Mouse (Mus musculus): Measurements from ENCODE around the gene Spesp1. TPM values are rescaled to one million over a fixed set of nuclear protein-coding genes. Genes with fewer than 3 reads are reported as not detected.

Gene Spesp1
- total RNA-seq (2021) = not detected
- long read RNA-seq, experiment 1, partial matches to known transcripts = 0 of 1 reads
- long read RNA-seq, experiment 1, other reads (novel, unspliced or antisense) = 1 of 1 reads
- long read RNA-seq, experiment 2, partial matches to known transcripts = 0 of 1 reads
- long read RNA-seq, experiment 2, other reads (novel, unspliced or antisense) = 1 of 1 reads

DNA sequence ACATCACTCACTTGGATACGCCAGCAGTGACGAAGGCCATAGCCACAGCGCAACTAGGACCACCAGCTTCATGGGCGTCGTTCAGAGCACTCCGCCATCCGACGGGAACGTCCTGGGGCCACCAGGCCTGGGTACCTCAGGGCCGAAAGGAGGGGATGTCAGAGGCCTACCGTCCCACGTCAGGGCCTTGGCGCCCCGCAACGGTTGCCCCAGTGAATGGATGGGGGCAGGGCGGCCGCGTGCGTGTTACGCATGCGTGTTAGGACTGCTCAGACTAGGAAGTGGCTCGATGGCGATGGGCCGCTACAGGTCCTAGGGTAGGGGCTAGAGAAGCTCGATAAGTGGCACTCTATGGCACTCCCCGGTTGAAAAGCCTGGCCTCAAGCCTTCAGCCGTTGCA, at the start of gene Spesp1:
Spesp1 (minus strand) TSS at position 218 of the 400 bp plus-strand sequence.
- no peak for DNase-seq (ENCODE audit: low spot score in 2 of 2)

DNA sequence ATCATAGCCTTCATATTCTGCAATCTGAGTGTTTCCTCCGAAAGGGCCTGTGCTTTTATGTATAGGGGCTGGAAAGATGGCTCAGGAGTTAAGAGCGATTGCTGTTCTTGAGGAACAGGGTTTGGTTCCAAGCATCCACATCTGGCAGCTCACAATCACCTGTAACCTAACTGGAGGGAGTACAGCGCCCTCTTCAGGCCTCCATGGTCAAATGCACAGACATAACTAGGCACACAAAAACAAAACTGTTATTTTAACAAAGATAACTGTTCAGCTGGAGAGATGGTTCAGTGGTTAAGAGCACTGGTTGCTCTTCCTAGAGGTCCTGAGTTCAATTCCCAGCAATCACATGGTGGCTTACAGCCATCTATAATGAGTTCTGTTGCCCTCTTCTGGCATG, 44.0 kb upstream of the Spesp1 start:
- DNase-seq (ENCODE audit: low spot score in 2 of 2) = no peak

DNA sequence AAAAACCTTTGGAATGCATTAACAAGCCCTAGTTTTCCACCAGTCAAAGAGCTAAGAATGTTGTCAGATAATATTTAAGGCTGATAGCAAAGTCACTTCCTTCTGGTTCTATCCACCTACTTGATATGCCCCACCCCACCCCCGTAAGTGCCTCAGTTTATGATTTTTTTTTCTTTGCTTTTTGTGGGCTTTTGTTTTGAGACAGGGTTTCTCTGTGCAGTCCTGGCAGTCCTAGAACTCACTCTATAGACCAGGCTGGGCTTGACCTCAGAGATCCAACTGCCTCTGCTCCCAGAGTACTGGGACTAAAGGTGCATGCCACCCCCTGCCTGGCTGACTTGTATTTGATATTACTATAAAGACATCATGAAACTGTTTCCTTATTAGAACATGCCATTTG, 41.8 kb upstream of the Spesp1 start:
- no peak for DNase-seq (ENCODE audit: low spot score in 2 of 2)

DNA sequence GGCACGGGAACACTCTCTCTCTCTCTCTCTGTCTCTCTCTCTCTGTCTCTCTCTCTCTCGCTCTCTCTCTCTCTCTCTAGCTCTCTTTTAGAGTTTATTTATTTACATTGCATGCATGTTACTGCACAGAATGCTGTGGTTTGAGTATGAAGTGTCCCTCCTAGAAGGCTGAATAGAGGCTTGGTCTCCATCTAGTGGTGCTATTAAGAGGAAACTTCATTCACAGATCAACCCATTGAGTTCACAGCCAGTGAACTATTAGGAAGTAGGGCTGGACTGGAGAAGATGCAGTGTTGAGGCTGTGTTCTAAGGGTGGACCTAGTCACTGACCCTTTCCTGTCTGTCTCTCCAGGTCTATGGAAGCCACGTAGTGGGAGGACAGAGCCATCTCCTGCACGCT, 36.7 kb upstream of the Spesp1 start:
- no peak for DNase-seq (ENCODE audit: low spot score in 2 of 2)

DNA sequence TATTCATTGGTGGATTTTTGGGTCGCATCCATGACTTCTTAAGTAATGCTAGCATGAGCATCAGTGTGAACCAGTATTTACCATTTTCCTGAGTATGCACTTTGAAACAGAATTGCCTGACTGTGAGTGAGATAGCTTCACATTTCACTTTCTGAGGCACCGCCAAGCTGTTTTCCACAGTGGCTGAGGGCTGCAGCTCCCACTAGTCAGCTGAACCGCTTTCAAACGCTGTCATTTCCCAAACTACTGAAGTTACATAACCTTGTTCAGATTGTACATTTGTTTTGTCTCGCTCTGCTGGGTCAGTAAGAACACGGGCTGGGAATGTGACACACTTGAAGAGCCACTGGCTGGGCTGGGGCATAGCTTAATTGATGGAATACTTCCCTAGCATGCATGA, 33.5 kb upstream of the Spesp1 start:
- DNase-seq (ENCODE audit: low spot score in 2 of 2) = peak in 1 of 2 experiments; percentile 28

DNA sequence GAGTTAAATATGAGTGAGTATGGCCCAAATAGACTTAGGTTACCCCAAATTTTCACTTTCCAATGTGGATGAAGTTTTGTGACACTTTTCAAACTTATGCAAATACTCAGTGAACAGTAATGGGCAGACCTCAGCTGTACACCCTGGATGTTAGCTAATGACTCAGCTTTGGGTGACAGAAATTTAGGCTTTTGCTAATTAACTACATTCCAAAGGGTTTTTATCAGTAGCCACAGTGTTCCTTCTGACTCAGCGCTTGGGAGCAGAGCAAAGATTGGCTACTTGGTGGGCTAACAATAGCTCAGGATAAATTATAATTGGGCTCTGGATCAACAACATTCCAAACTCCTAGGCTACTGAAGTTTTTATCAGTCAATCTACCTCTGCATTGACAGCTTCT, 14.9 kb upstream of the Spesp1 start:
- no peak for DNase-seq (ENCODE audit: low spot score in 2 of 2)

DNA sequence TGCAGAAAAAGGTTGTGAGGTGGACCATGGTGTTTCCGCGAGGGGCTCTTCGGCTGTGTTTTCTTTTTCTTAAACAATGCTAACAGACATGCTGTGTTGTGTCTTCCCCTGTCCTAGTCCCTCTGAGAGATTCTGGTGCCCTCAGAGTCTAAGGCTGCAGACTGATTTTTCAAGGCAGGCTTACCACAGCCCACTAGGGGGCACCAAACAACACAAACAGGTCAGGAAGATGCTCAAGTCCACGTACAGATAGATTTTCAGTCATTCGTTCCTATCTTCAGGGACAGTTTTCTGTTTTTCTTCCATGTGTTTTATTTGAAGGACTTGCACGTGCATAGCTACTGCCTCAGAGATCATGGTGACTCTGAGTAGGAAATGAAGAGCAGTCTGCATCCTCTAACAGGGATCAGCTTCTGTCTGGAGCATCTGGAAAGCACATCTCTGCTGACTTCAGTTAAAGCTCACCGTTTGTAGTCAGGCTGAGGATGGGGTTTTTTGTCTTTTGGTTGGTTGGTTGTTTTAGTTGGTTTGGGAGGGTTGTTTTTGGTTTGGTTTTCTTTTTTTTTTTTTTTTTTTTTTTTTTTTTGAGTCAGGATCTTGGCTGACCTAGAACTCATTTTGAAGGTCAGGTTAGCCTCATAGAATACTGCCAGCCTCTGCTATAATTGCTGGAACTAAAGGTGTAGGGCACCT, 13.1 kb upstream of the Spesp1 start:
- DNase-seq (ENCODE audit: low spot score in 2 of 2) = peak; percentile 87 to 88

DNA sequence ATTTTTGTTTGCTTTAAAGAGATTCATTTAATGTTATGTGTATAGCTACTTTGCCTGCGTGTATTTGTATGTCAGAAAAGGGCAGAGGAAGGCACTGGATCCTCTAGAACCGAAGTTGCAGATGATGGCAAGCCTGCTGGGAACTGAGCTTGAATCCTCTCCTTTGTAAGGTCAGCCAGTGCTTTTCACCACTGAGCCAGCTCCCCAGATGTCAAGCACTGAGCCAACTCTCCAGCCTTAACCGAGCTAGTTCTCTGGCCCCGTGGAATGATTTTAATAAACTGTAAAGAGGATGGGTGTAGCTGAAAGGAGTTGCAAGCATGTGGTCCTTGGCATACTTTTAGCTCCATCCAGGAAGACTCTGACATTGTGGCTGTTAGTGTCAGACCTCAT, 5.6 kb upstream of the Spesp1 start:
- DNase-seq (ENCODE audit: low spot score in 2 of 2) = no peak

DNA sequence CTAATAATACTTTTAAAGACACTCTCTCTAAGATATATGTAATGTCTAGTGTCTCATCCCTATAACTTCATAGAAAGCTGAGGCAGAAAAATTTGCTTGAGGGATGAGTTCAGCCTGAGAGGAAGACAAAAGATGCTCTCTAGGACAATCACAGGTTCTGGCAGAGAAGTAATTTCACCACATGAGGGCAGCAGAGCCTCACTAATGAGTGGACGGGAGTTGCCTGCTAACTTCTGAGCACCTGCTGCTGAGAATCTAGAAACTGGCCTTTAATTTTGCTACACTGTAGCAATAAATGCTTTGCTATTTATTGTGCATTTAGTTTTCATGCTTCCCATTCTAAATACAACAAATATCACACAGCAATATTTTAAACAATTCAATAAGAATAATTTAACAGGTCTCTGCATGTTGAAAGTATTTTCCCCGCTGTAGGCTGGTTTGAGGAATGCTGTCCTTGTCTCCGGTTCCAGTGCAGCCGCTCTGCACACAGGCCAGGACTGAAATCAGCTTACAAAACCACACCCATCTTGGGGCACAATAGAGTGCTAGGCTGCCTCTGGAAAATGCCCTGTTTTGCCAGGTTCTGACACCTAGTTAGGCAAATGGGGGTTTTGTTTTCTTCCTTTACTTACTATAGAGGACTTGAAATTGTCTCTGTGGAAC, 5.1 kb upstream of the Spesp1 start:
- peak; percentile 81 to 89 for DNase-seq (ENCODE audit: low spot score in 2 of 2)

DNA sequence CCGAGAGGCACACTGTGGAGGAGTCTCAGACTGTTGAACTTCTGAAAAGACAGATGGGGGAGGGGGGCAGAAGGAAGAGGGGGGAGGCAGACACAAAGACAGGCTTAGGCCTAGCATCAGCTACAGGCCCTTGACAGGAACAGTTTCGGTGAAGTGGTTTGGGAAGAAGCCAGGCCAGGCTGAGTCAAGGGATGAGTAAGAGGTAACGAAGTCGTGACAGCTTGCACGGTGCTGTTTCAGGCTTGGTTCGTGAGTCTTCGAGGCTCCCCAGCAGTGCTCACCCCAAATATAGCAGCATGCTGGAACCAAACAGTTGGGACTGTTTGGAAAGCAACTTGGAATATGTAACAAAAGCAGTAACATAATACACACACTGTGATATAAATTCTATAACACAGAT, 2.3 kb upstream of the Spesp1 start:
- DNase-seq (ENCODE audit: low spot score in 2 of 2) = peak; percentile 88 to 89

DNA sequence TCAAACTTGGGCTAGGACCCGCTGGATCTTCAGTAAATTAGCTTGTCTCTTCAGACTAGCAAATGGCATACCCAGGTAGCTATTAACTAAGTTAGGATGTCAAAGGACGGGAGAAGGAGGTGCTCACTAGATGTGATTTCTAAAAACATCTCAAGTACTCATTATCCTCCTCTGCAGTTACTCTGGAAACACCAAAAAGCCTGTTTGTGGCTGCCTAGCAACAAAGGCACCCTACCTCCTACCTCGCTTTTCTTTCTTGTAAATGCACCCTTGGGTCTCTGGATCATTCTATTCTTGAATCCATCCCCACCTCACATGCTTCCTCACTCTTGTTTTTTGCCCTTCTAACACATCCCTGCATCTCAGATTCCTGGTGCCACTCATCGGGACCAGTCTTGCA, 5.1 kb downstream of the Spesp1 start:
- DNase-seq (ENCODE audit: low spot score in 2 of 2) = no peak

DNA sequence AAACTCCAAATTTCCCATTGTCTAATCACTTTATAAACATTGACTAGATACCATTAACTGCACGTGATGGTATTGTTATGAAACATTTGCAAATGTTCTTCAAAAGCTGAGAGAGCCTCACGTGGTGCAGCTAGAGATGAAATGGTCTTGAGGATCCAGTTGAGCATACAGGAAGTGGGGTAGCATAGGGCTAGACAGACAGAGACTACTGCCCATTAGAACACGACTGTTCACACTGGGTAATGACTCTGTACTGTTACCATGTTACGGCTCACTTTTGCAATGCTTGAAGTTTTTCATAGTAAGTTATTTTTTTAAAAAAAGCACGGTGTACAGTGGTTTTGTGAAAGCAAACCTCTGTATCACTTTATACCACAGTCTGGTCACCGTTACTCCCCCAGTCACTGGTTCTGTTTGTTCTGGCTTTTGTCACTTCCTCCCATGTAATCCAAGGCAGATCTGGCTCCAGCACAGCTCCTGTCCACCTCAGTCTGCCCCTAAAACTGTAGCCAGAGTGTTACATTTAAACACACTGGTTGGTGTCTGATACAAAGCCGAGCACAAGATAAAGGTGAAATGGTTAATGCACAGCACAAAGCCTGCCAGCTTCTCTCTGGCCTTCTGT, 11.1 kb downstream of the Spesp1 start:
- DNase-seq (ENCODE audit: low spot score in 2 of 2) = no peak

DNA sequence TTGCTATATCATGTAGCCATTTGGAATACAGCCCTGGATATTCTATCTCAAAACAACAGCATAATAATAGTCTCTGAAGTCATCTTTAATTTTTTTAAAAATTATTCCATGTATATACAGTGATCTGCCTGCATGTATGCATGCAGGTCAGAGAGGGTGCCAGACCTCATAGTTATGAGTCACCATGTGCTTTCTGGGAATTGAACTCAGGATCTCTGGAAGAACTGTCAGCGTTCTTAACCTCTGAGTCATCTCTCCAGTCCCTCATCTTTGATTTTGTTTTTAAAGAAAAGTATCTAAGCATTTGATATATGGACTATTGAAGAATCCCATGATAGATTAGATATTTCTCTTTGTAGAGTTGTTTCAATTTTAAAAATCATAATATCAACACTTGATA, 12.8 kb downstream of the Spesp1 start:
- no peak for DNase-seq (ENCODE audit: low spot score in 2 of 2)

DNA sequence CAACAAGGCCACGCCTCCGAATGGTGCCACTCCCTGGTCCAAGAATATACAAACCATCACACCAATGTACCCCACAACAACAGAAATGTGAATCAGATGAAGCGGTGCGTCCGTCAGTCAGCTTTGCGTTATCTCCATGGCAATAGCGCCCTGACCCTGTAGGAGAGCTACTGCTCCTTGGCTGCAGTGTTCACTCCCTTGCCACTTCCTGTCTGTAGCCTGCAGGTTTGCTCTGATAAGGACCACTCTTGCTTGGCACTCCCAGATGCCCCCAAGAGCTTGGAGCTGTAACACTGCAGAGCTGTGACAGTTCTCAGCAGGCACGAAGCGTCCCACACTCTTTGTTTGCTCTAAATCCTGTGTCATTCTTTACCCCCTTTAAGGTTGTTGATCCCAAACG, 16.7 kb downstream of the Spesp1 start:
- no peak for DNase-seq (ENCODE audit: low spot score in 2 of 2)

DNA sequence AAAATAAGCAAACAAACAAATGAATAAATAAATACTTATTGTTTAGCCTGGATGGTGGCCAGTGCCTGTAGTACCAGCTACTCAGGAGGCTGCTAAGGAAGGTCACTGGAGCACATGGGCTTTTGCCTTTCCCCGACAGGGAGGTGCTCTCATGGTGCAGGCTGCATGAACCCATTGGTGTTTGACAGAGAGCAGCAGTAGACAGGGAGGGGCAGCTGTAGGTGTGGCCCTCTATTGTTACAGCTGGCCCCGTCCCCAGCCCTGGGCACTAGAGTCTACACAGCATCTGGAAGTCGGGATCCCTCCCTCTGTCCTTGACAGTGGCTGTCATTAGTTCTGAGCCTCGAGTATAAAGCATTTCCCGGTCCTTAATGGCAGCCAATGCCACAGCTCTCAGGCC, 18.4 kb downstream of the Spesp1 start:
- no peak for DNase-seq (ENCODE audit: low spot score in 2 of 2)

DNA sequence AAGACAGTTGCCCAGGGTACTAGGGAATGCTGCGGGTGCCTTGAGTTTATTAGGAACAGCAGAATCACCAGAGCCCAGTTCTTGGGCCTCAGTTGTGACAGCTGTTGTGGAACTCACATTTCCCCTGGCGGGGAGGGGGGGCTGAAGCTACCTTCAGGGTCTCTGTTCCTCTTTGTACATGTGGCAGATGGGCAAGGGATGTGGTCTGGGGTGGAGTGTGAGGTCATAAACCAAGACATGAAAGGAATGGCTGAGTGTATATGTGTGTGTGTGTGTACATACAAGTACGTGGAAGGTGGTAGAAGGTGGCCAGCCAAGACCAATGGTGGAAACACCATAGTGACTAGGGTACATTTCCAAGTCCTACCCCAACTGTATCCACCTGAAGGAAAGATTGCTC, 20.6 kb downstream of the Spesp1 start:
- no peak for DNase-seq (ENCODE audit: low spot score in 2 of 2)

DNA sequence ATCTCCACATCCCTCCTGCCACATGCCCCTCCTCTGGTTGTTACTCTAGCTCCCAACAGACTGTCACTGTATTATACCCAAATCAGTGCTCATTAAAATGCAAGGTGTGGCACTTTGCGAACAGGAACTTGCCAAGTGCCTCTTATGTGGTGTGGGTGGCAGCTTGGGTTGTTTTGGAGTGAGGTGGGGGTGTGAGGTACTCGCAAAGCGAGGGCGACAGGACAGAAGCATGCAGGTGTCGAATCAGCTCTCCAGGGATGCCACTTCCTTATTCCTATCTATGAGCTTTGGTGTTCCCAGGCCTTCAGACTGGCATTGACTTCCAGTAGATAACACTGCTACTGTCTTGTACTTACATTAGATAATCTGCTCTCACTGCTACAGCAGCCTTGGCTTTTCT, 21.0 kb downstream of the Spesp1 start:
- no peak for DNase-seq (ENCODE audit: low spot score in 2 of 2)

DNA sequence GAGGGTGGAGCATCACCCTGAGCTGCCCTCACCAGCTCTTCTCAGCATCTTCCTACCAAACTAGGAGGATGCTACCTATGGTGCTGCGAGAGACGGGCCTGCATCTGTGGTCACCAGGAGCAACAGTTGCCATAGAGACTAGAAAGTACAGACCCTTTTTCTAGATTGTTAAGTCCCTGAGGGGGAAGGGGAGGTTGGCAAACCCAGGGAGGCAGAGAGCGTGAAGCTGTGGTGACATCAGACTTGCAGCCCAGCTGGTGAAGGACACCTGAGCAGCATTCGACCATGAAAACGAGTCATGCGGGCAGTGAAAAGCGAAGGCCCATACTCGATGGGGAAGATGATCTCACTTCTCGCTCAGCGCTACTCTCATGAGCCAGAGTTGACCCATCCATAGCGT, 24.0 kb downstream of the Spesp1 start:
- DNase-seq (ENCODE audit: low spot score in 2 of 2) = no peak

DNA sequence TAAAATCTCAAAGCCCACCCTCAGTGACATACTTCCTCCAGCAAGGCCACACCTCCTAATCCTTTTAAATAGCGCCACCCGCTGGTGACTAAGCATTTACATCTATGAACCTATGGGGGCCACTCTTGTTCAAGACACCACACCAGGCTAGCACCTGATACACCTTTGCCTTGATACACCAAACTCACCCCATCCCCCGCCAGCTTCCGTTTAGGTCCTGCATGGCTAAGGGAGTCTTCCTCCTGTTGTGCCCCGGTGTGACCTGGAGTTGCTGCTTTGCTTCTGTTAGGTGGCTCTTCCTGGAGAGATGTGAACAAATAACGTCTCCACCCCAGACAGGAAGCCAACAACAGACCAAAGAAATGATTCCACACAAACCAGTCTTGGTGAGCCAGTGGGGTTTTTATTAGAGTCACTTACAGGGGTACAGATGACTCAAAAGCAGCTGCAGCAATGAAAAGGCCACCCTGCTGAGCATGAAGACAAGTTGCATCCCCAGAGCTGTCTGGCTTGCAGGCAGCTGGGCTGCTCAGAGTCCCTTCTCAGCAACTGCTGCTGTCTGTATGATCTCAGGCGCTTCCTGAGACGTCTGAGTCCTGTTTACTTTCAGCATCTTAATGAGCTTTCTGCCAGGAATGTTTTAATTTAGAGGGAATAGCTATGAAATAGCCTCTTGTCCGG, 26.0 kb downstream of the Spesp1 start:
- DNase-seq (ENCODE audit: low spot score in 2 of 2) = no peak

DNA sequence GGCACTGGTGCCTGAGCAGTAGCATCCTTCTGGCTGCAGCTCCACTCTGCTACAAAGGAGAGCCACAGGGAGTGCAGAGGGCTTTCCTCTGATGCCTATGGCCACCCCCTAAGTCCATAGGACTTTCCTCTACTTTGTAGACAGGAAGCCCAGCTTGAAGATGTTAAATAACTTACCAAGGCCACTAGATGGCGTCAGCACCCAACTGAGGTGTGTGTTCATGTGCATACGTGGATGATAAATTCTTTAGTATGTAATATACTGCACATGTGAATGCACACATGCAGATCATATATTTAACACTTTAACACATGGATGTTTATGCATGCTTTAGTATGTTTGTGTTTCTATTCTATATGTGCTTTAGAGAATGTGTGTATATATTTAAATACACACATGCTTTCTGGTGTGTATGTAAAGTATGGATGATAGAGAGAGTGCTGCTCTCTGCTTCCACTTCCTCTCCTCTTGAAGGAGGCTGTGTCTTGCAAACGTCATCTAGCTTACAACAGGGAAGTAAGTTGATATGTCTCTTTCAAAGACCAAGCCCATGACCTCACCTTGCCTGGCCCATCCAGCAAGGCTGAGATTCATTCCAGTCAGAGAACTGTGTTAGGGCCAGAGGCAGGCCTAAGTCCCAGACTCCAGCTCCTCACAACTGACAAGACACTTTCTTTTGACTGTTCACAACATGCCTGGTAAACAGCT, 28.1 kb downstream of the Spesp1 start:
- DNase-seq (ENCODE audit: low spot score in 2 of 2) = peak in 1 of 2 experiments; percentile 47

DNA sequence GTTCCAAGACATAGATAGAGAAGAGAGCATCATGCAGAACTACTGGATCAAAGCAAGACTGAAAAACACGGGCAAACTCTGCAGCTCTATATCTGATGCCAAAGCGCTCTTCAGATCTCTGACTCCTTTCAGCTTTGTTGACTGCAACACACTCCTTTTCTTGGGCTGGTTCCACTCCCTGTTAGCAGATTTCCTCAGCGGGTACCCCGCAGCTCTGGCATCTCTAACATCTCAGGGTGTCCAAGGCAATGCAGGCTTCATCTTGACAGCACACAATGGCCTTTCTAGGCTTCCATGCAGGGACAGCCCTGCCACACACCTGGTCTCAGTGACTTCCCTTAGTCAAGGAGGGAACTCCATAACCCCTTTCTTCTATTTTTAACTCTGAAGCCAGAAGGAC, 31.7 kb downstream of the Spesp1 start:
- DNase-seq (ENCODE audit: low spot score in 2 of 2) = no peak

Measured in left cerebral cortex, adult 18-20 months (tissue).